Mouse (Mus musculus) monocyte, adult 2 months (primary cell): ENCODE data around the gene Map9.
"Not testable (repeated sequence)": the region's sequence is repeated elsewhere in the genome, so short reads cannot be mapped to it uniquely, and the experiment has no call there.

Experiments
- DNase-seq, 2 experiments: peaks; one replicate each; pipeline ENCODE4 v3.0.0; 2022; ENCODE audit warnings: low spot score in 2 of 2, low read depth in 1 of 2

Gene Map9

GRCm38 (mm10) chr3:82407432-82407831 is 49.6 kb downstream of the Map9 start:
- DNase-seq: no peak

- DNase-seq: no peak
These were observed 54.6 kb downstream of the Map9 start for GRCm38 (mm10) chr3:82412397-82412796.

- no peak for DNase-seq
These were observed 60.1 kb downstream of the Map9 start for GRCm38 (mm10) chr3:82417958-82418357.

GRCm38 (mm10) chr3:82435351-82435750 is 77.5 kb downstream of the Map9 start:
- DNase-seq: no peak

GRCm38 (mm10) chr3:82440976-82441375 is 83.1 kb downstream of the Map9 start:
- no peak for DNase-seq

GRCm38 (mm10) chr3:82441601-82442000 is 83.8 kb downstream of the Map9 start:
- not testable (repeated sequence) for DNase-seq
